Comparison of ENCODE assay signal across 24 mouse cellular contexts in the genomic region with DNA sequence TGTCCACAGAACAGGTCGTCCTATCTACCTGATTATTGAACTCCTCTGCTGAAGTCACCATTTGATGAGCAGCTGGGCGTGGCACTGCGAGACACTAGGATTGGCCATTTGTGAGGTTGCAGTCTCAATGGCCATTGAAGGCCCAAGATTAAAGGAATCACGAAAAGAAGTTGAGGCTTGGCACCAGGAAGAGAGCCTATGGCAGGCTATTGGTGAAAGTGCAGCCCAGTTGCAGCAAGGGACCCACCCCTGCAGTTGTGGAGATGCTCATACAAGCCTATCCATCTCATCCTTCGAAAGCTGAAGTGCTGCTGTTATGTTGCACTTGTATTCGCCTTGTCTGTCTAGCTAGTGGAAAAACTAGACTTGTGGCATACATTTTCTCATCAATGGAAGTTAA.
"Had no signal": no experiment of that assay in that cellular context is flagged by ENCODE, and none has a peak within 500 bp of the region (broad histone marks: within the 10 kb centered on the region; RNA-seq: fewer than 3 reads in every experiment).

No protein-coding gene starts in this region.

- H3K36me3 ChIP-seq: heart, embryonic 12.5 days; hindbrain, embryonic 10.5 days; hindbrain, embryonic 12.5 days; intestine, embryonic 15.5 days; limb, embryonic 10.5 days; limb, embryonic 12.5 days; liver, embryonic 12.5 days had no signal

- H3K27ac ChIP-seq: heart, adult 2 months; hindbrain, embryonic 10.5 days; hindbrain, embryonic 12.5 days; hindbrain, embryonic 14.5 days; layer of hippocampus, adult 2 months; left cerebral cortex, adult 2 months; limb, embryonic 10.5 days; limb, embryonic 12.5 days; liver, embryonic 12.5 days had no signal

- ATAC-seq: hindbrain, embryonic 16.5 days; inflammation-experienced regulatory T-cells, adult 6 months; intestine, embryonic 15.5 days; intestine, postnatal 0 days; liver, embryonic 12.5 days had no signal

- H3K9ac ChIP-seq: heart, embryonic 12.5 days; hindbrain, embryonic 12.5 days; hindbrain, embryonic 14.5 days; intestine, embryonic 15.5 days; limb, embryonic 12.5 days; liver, embryonic 12.5 days had no signal

- H3K9me3 ChIP-seq: heart, embryonic 12.5 days; hindbrain, embryonic 10.5 days; hindbrain, embryonic 12.5 days; intestine, embryonic 15.5 days; limb, embryonic 10.5 days; limb, embryonic 12.5 days; liver, embryonic 12.5 days had no signal

- DNase-seq: gastrocnemius, adult 2 months; gastrocnemius, postnatal 10 days; gastrocnemius, postnatal 25 days; heart, adult 2 months; heart, postnatal 10 days; heart, postnatal 36 days; kidney, adult 18-20 months; kidney, adult 8-10 months; kidney, postnatal 10 days; kidney, postnatal 25 days; kidney, postnatal 4 days had no signal

- H3K4me1 ChIP-seq: liver, embryonic 12.5 days had no signal

- H3K4me3 ChIP-seq: gastrocnemius, adult 2 months; heart, adult 2 months; heart, embryonic 12.5 days; hindbrain, embryonic 10.5 days; hindbrain, embryonic 12.5 days; intestine, embryonic 15.5 days; layer of hippocampus, adult 2 months; left cerebral cortex, adult 2 months; limb, embryonic 10.5 days; limb, embryonic 12.5 days; liver, embryonic 12.5 days had no signal

- H3K4me2 ChIP-seq: heart, embryonic 12.5 days; hindbrain, embryonic 12.5 days; hindbrain, embryonic 14.5 days; intestine, embryonic 15.5 days; limb, embryonic 12.5 days; liver, embryonic 12.5 days had no signal

- H3K27me3 ChIP-seq: heart, embryonic 12.5 days; hindbrain, embryonic 12.5 days; intestine, embryonic 15.5 days; limb, embryonic 12.5 days; liver, embryonic 12.5 days had no signal
